Mouse (Mus musculus) spleen, embryonic (tissue): ENCODE measurements around the gene Trp53rkb.

Experiments
- CTCF ChIA-PET: fragments of 350-600 bp; sonication (Branson Sonifier 250); formaldehyde crosslinking; loops from one replicate; lab custom pipeline; 2022; lab: Charles Lee

Gene Trp53rkb

GRCm38 (mm10) chr2:166826491-166827224, 34.3 kb downstream of the Trp53rkb start:
- CTCF ChIA-PET = no interaction called here

- CTCF ChIA-PET = no interaction called here
Measured at GRCm38 (mm10) chr2:166828306-166828705, 36.0 kb downstream of the Trp53rkb start.

- CTCF ChIA-PET = no interaction called here
Measured at GRCm38 (mm10) chr2:166830350-166830749, 38.0 kb downstream of the Trp53rkb start.

GRCm38 (mm10) chr2:166834091-166834490, 41.8 kb downstream of the Trp53rkb start:
- CTCF ChIA-PET = no interaction called here

GRCm38 (mm10) chr2:166834796-166835195, 42.5 kb downstream of the Trp53rkb start:
- CTCF ChIA-PET = no interaction called here

- CTCF ChIA-PET = no interaction called here
Measured at GRCm38 (mm10) chr2:166835581-166835980, 43.2 kb downstream of the Trp53rkb start.

GRCm38 (mm10) chr2:166841813-166842212, 49.5 kb downstream of the Trp53rkb start:
- CTCF ChIA-PET = no interaction called here
